Mouse (Mus musculus) ES-Bruce4 (cell line): ENCODE measurements around the gene Xrcc2. TPM values are rescaled to one million over a fixed set of nuclear protein-coding genes. Genes with fewer than 3 reads are reported as not detected.

Source experiments
- H3K27ac ChIP-seq: 2 replicates; pipeline ENCODE4 v1.5.1; 2012; ENCODE audit warnings: low read length, inconsistent platforms; ENCODE audit not compliant: insufficient read depth
- H3K27me3 ChIP-seq: 2 replicates; pipeline ENCODE4 v1.6.1; 2012; ENCODE audit warnings: mild to moderate bottlenecking, low read length, inconsistent platforms; ENCODE audit not compliant: control insufficient read depth, poor library complexity, insufficient read depth, severe bottlenecking
- H3K36me3 ChIP-seq: 2 replicates; pipeline ENCODE4 v1.6.1; 2012; ENCODE audit warnings: inconsistent platforms, mild to moderate bottlenecking, low read length, moderate library complexity; ENCODE audit not compliant: control insufficient read depth, poor library complexity, insufficient read depth, severe bottlenecking
- H3K4me1 ChIP-seq: one replicate; pipeline ENCODE4 v1.8.1; 2011; ENCODE audit warnings: low read length; ENCODE audit not compliant: control insufficient read depth, insufficient read depth
- H3K4me3 ChIP-seq: 2 replicates; pipeline ENCODE4 v1.5.1; 2011; ENCODE audit warnings: low read depth, mild to moderate bottlenecking, low read length
- H3K9ac ChIP-seq: 2 replicates; pipeline ENCODE4 v1.6.1; 2012; ENCODE audit warnings: low read depth, mild to moderate bottlenecking, inconsistent platforms; ENCODE audit not compliant: poor library complexity, severe bottlenecking
- H3K9me3 ChIP-seq: replicated peaks from 2 replicates; pipeline ENCODE4 v1.6.1; 2012; ENCODE audit warnings: mild to moderate bottlenecking, low read length, inconsistent platforms; ENCODE audit not compliant: control insufficient read depth, poor library complexity, insufficient read depth, severe bottlenecking
- CTCF ChIP-seq: IDR thresholded peaks from one replicate; pipeline ENCODE4 v1.8.1; 2011; ENCODE audit warnings: low read depth, low read length
- EP300 ChIP-seq: IDR thresholded peaks from 2 replicates; pipeline ENCODE4 v1.6.1; 2011; ENCODE audit warnings: low read depth, low read length; ENCODE audit not compliant: insufficient read depth
- POLR2A ChIP-seq: IDR thresholded peaks from one replicate; pipeline ENCODE4 v1.8.1; 2011; ENCODE audit warnings: low read length; ENCODE audit not compliant: insufficient read depth
- polyA plus RNA-seq: library from polyadenylated mRNA; stranded (reverse); fragments of >200 nt; gene quantifications from 2 replicates; pipeline ENCODE4 v1.2.4, GENCODE M21; 2011; ENCODE audit warnings: low read depth; ENCODE audit not compliant: missing spikeins, insufficient read depth, insufficient read length

Xrcc2 gene
- polyA plus RNA-seq, 1 experiment = 22.1 TPM

- Histone ChIP-seq H3K27me3 (no peaks in the 10 kb centered on the region), H3K4me3 (no peak overlapping the region), H3K9me3 (peaks cover 4% of the 10 kb centered on the region; the same call in 1 of the 2 replicates), H3K27ac (no peak overlapping the region), H3K9ac (no peak overlapping the region), H3K4me1 (no peaks in the 10 kb centered on the region), H3K36me3 (peaks cover 4% of the 10 kb centered on the region; the same call in 1 of the 2 replicates)
- TF ChIP-seq POLR2A = no peak
- no peak for TF ChIP-seq CTCF
- TF ChIP-seq EP300 = no peak
Observed at GRCm38 (mm10) chr5:25696256-25696655, 9.4 kb downstream of the Xrcc2 start.

GRCm38 (mm10) chr5:25695786-25696185, 9.8 kb downstream of the Xrcc2 start:
- H3K9me3 ChIP-seq = peaks cover 4% of the 10 kb centered on the region; the same call in 1 of the 2 replicates
- H3K9ac ChIP-seq = no peak overlapping the region
- H3K27ac ChIP-seq = no peak overlapping the region
- H3K4me3 ChIP-seq = no peak overlapping the region
- H3K27me3 ChIP-seq = no peaks in the 10 kb centered on the region
- H3K4me1 ChIP-seq = no peaks in the 10 kb centered on the region
- TF ChIP-seq EP300 (no peak), POLR2A (no peak), CTCF (no peak)
- peaks cover 4% of the 10 kb centered on the region; the same call in 1 of the 2 replicates for H3K36me3 ChIP-seq

- Histone ChIP-seq H3K27me3 (no peaks in the 10 kb centered on the region), H3K27ac (peak overlapping the region; percentile 65; the same call in 1 of the 2 replicates), H3K4me1 (peaks cover 2% of the 10 kb centered on the region), H3K9me3 (no peaks in the 10 kb centered on the region), H3K36me3 (no peaks in the 10 kb centered on the region), H3K9ac (peak overlapping the region; percentile 13), H3K4me3 (peak overlapping the region; percentile 50)
- no peak for TF ChIP-seq POLR2A
- 0 out of 2 replicates have a peak, but pooled peaks have one; percentile 43 for TF ChIP-seq EP300
- no peak for TF ChIP-seq CTCF
Observed at GRCm38 (mm10) chr5:25671696-25672520, 33.7 kb downstream of the Xrcc2 start.

- H3K36me3 ChIP-seq = no peaks in the 10 kb centered on the region
- peak overlapping the region; percentile 50 for H3K4me3 ChIP-seq
- no peaks in the 10 kb centered on the region for H3K9me3 ChIP-seq
- peak overlapping the region; percentile 65 for H3K27ac ChIP-seq
- H3K4me1 ChIP-seq = peaks cover 2% of the 10 kb centered on the region
- H3K9ac ChIP-seq = peak overlapping the region; percentile 13
- TF ChIP-seq EP300 = no peak
- no peak for TF ChIP-seq CTCF
- TF ChIP-seq POLR2A = no peak
- H3K27me3 ChIP-seq = no peaks in the 10 kb centered on the region
Observed at GRCm38 (mm10) chr5:25671051-25671450, 34.6 kb downstream of the Xrcc2 start.

GRCm38 (mm10) chr5:25668306-25668705, 37.3 kb downstream of the Xrcc2 start:
- TF ChIP-seq CTCF = no peak
- peak; percentile 2 for TF ChIP-seq POLR2A
- TF ChIP-seq EP300 = no peak
- no peak overlapping the region for H3K9ac ChIP-seq
- no peaks in the 10 kb centered on the region for H3K9me3 ChIP-seq
- no peak overlapping the region for H3K27ac ChIP-seq
- H3K4me1 ChIP-seq = peaks cover 2% of the 10 kb centered on the region
- H3K36me3 ChIP-seq = no peaks in the 10 kb centered on the region
- H3K4me3 ChIP-seq = peak overlapping the region; percentile 50
- no peaks in the 10 kb centered on the region for H3K27me3 ChIP-seq

GRCm38 (mm10) chr5:25666684-25667083, 38.9 kb downstream of the Xrcc2 start:
- Histone ChIP-seq H3K4me1 (peaks cover 2% of the 10 kb centered on the region), H3K9ac (no peak overlapping the region), H3K27me3 (no peaks in the 10 kb centered on the region), H3K36me3 (no peaks in the 10 kb centered on the region), H3K4me3 (no peak overlapping the region), H3K27ac (no peak overlapping the region), H3K9me3 (no peaks in the 10 kb centered on the region)
- TF ChIP-seq CTCF (no peak), EP300 (peak; percentile 80), POLR2A (no peak)
